Mouse (Mus musculus) left cerebral cortex, postnatal 4 days (tissue): ENCODE measurements at regions not wholly inside any gene's neighbourhood (a gene's known extent, or its start where the extent isn't known, plus 50 kb on each side); places are given as distances from the start of the nearest gene placed in this dataset.

Experiments
- DNase-seq: peaks from one replicate; pipeline ENCODE4 v3.0.0-alpha.2; 2022
- intact Hi-C: fragments of 180-260 bp; cut with DNase I; formaldehyde crosslinking; loops from one replicate; pipeline ENCODE4 v1.15.1; 2025

DNA sequence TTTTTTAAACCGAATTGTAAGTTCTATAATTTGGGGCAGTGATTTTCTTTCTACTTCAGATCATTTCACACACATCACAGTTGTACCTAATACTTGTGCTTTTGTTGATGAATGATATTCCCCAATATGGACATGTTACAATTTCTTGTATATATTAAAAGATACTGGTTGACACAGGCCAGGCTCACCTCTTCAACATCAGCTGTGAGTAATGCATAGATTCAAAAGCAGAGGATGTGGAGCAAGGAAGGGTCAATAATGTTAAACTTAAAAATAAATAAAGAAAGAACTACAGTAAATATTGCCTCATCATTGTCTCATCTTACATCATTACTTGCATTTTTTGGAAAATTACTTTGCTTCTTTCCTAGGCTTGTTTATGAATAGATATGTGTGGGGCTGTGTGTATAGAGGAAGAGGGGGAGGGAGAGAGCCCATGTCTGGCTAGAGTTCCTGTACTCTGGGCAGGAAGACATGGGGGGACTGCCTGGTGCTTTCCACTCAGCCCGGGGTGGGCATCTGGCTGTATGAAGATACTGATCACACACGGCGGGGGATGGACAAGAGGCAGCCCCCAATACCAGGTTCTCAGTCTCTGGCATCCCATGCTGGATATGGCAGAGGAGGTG, 490.1 kb downstream of the Gm6377 start:
- intact Hi-C loops, result no loop called here
- DNase-seq, result no peak

GRCm38 (mm10) chrX:109734961-109735537, 538.5 kb downstream of the Gm6377 start:
- DNase-seq, result peak; percentile 1
- intact Hi-C loops, result loop anchor here (10.0 kb wide), 1 partner anchor 1320 kb away; no protein-coding TSS in a partner anchor

DNA sequence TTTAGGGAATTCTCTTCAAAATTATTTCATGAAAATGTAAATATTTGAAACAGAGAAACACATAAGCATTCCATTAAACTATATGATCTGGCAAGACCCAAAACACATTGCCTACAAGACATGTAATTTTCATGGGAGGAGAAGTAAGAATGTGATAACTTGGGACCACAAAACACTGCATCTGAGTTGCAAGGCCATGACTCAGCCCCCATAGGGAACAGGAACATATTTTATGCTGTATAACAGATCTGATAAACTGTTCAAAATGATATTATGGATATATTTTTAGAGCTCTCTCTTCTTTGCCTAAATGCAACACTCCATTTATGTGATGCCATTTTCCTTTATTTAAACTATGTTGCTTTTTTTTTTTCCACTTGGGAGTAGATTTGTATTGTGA, 539.4 kb downstream of the Gm6377 start:
- intact Hi-C loops, result loop anchor here (10.0 kb wide), 1 partner anchor 1319 kb away; no protein-coding TSS in a partner anchor
- no peak for DNase-seq
